Mouse (Mus musculus): ENCODE measurements at regions not wholly inside any gene's neighbourhood (a gene's known extent, or its start where the extent isn't known, plus 50 kb on each side); places are given as distances from the start of the nearest gene placed in this dataset.

DNA sequence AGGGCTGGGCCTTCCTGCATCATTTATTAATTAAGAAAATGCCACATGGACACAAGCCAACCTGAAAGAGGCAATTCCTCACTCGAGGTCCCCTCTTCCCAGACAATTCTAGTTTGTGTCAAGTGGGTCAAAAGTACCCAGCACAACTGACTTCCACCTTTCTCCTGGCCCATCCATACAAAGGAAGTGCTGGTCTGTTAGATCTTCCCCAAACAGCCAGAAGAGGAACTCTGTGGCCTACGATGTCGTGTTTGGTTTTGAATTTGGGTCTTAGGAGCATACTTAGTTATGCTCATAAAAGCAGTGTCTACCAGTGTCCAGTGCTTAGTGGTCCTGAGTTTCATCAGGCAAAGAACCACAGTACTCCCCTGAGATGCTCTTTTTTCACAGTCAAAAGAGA lies 62.4 kb upstream of the Sash1 start:
- TF ChIP-seq CTCF (IDR thresholded peaks at IDR 0.05; ENCODE audit: insufficient read depth, low read depth, low read length) (no peak), POLR2A (IDR thresholded peaks at IDR 0.05; ENCODE audit: insufficient read depth, low read depth, low read length) (no peak)

All from olfactory bulb, adult 2 months (tissue).